Mouse (Mus musculus): ENCODE results near the gene Foxr1. TPM values are rescaled to one million over a fixed set of nuclear protein-coding genes. Genes with fewer than 3 reads are reported as not detected.
"Not testable (repeated sequence)": the region's sequence is repeated elsewhere in the genome, so short reads cannot be mapped to it uniquely, and the experiment has no call there.

Foxr1 gene
- total and polyA plus RNA-seq, 2 experiments from 2014 or later = not detected

DNA sequence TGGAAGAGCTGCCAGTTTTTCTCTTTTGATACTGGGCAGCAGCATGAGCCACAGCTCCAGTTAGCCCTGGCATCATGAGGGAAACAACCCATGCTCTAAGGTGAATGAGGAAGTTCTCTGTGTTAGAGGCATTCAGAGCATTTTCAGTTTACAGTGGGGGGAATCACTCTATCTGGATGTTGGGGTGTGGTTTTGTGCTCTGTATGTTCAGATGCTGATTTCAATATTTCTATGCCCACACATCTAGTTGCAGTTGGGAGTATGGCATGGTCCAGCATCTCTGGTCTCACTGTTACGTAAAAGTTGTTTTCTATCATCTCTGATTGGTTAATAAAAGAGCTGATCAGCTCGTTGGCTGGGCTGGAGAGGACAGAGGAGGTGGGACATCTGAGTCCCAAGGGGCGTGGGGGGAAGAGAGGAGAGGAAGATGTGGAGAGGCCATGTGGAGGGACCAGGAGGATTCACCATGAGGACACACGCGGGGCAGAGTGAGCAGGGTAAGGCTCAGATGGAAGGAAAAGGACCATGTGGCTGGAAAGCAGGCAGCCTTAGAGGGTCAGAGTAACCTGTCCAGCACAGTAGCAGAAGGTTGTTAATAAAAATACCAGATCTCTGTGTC is 20.5 kb downstream of the Foxr1 start:
- WGBS = 82% methylated on average over 5 of the region's 5 CpGs
- Histone ChIP-seq H3K27me3 (ENCODE audit: insufficient read depth, low read length) (no peaks in the 10 kb centered on the region), H3K9ac (replicated peaks; ENCODE audit: low read length, poor library complexity, severe bottlenecking) (no peak overlapping the region), H3K4me1 (ENCODE audit: insufficient read depth, low read length) (no peaks in the 10 kb centered on the region), H3K27ac (ENCODE audit: low read depth, low read length) (no peak overlapping the region), H3K36me3 (ENCODE audit: insufficient read depth, low read length) (no peaks in the 10 kb centered on the region), H3K9me3 (ENCODE audit: low read length) (no peaks in the 10 kb centered on the region), H3K4me2 (ENCODE audit: low read depth, low read length, poor library complexity, severe bottlenecking) (no peak overlapping the region), H3K4me3 (ENCODE audit: low read depth, low read length) (no peak overlapping the region)
- no peak for TF ChIP-seq CTCF (IDR thresholded peaks at IDR 0.05)
- DNase-seq (ENCODE audit: low spot score) (no peak), ATAC-seq (ENCODE audit: low FRiP score) (no peak)

DNA sequence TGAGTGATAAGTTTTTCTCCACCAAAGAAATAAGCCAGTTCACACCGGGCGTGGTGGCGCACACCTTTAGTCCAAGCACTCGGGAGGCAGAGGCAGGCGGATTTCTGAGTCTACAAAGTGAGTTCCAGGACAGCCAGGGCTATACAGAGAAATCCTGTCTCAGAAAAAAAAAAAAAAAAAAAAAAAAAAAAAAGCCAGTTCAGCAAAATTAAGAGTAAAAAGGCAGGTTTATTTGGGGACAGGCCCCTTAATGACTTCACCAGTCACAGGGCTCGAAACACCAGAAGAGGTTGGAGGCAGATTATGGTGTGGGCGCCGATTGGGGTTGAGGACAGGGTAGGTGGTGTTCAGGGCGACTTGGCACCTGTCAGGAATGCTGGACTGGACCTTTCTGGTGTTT is 21.2 kb downstream of the Foxr1 start:
- H3K27ac ChIP-seq (ENCODE audit: low read depth, low read length); H3K9me3 ChIP-seq (ENCODE audit: low read length); H3K4me3 ChIP-seq (ENCODE audit: low read depth, low read length); DNase-seq (ENCODE audit: low spot score); H3K36me3 ChIP-seq (ENCODE audit: insufficient read depth, low read length); ATAC-seq (ENCODE audit: low FRiP score); H3K4me1 ChIP-seq (ENCODE audit: insufficient read depth, low read length); H3K27me3 ChIP-seq (ENCODE audit: insufficient read depth, low read length); H3K4me2 ChIP-seq (ENCODE audit: low read depth, low read length, poor library complexity, severe bottlenecking); H3K9ac ChIP-seq (replicated peaks; ENCODE audit: low read length, poor library complexity, severe bottlenecking): not testable (repeated sequence)
- 96% methylated on average over 9 of the region's 9 CpGs for WGBS

DNA sequence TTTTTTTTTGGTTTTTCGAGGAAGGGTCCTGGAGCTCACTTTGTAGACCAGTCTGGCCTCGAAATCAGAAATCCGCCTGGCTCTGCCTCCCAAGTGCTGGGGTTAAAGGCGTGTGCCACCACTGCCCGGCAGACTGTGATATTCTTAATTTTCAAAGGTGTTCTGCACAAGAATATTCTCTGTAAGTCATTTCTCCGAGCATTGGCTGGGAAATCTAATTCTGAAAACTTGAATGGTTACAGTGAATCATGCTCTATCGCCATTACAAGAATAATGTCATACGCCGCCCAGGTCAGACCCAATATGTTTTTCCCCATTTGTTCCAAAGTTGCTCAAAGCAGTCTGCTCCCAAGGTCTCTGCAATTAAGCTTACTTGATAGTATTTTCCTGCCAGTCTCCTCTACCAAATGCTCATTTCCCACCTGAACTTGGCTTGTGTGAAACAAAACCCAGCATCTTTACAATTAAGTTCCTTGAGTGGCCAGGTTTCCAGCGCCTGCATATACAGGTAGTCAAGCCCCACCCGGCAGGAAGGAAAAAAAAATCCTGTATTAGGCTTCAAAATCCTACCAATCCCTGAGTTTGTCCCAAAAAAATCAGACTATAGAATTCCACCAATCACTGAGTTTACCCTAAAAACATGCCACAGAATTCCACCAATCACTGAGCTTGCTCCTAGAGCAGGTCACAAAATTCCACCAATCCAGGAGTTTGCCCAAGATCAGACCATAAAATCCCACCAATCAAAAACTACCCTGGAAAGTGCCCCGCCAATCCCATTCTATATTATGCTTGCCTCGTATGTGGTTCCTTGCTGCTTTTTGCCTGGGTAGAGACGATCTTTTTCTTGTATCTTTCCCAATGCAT is 22.2 kb downstream of the Foxr1 start, which contains the start of gene Ccdc84:
TSS of gene Ccdc84 (minus strand) at position 51 of the 867 bp plus-strand sequence.
- H3K9me3 ChIP-seq (ENCODE audit: low read length) = no peaks in the 10 kb centered on the region
- H3K36me3 ChIP-seq (ENCODE audit: insufficient read depth, low read length) = no peaks in the 10 kb centered on the region
- H3K9ac ChIP-seq (replicated peaks; ENCODE audit: low read length, poor library complexity, severe bottlenecking) = peak within 1 kb of the TSS; percentile 74
- H3K4me3 ChIP-seq (ENCODE audit: low read depth, low read length) = peak within 1 kb of the TSS; percentile 76
- no peaks in the 10 kb centered on the region for H3K27me3 ChIP-seq (ENCODE audit: insufficient read depth, low read length)
- peak within 1 kb of the TSS; percentile 97 for H3K4me2 ChIP-seq (ENCODE audit: low read depth, low read length, poor library complexity, severe bottlenecking)
- peak; percentile 29 for DNase-seq (ENCODE audit: low spot score)
- no peaks in the 10 kb centered on the region for H3K4me1 ChIP-seq (ENCODE audit: insufficient read depth, low read length)
- no peak for TF ChIP-seq CTCF (IDR thresholded peaks at IDR 0.05)
- WGBS = 74% methylated on average over 14 of the region's 14 CpGs
- H3K27ac ChIP-seq (ENCODE audit: low read depth, low read length) = peak within 1 kb of the TSS; percentile 70
- ATAC-seq (ENCODE audit: low FRiP score) = no peak; the same call in 1 of the 2 replicates

DNA sequence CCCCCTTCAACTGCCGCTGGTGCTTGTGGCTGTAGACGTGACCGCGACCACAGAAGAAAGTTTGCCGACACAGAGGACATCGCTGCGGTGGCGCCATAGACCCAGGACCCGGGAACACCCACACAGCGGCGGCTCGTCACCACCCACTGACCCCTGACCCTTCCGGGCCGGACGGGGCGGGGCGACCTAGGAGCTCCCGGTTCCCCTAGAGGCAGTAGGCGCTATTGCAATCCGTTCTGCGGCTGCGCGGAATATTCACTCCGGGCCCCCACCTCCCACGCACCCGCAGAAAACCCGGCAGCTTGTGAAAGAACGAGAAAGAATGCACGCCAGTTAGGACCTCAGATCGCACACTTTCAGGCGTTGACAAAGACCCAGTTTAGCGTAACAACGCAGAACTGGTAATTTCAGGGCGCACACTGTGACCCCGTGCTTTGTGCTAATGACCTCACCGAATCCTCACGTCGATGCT is 23.0 kb downstream of the Foxr1 start:
- peak; percentile 96 for DNase-seq (ENCODE audit: low spot score)
- Histone ChIP-seq H3K27ac (ENCODE audit: low read depth, low read length) (peak overlapping the region; percentile 70), H3K4me2 (ENCODE audit: low read depth, low read length, poor library complexity, severe bottlenecking) (peak overlapping the region; percentile 97), H3K9me3 (ENCODE audit: low read length) (no peaks in the 10 kb centered on the region), H3K27me3 (ENCODE audit: insufficient read depth, low read length) (no peaks in the 10 kb centered on the region), H3K4me1 (ENCODE audit: insufficient read depth, low read length) (no peaks in the 10 kb centered on the region), H3K4me3 (ENCODE audit: low read depth, low read length) (peak overlapping the region; percentile 76), H3K9ac (replicated peaks; ENCODE audit: low read length, poor library complexity, severe bottlenecking) (peak overlapping the region; percentile 74), H3K36me3 (ENCODE audit: insufficient read depth, low read length) (peaks cover 5% of the 10 kb centered on the region)
- peak; percentile 89 for ATAC-seq (ENCODE audit: low FRiP score)
- under 1% methylated on average over 38 of the region's 38 CpGs for WGBS
- TF ChIP-seq CTCF (IDR thresholded peaks at IDR 0.05) = peak; percentile 82

GRCm38 (mm10) chr9:44417156-44417891 is 23.6 kb downstream of the Foxr1 start:
- DNase-seq (ENCODE audit: low spot score) (no peak), ATAC-seq (ENCODE audit: low FRiP score) (peak; percentile 54; the same call in 1 of the 2 replicates)
- Histone ChIP-seq H3K4me2 (ENCODE audit: low read depth, low read length, poor library complexity, severe bottlenecking) (peak overlapping the region; percentile 97), H3K36me3 (ENCODE audit: insufficient read depth, low read length) (peaks cover 11% of the 10 kb centered on the region), H3K9ac (replicated peaks; ENCODE audit: low read length, poor library complexity, severe bottlenecking) (peak overlapping the region; percentile 74), H3K4me1 (ENCODE audit: insufficient read depth, low read length) (no peaks in the 10 kb centered on the region), H3K4me3 (ENCODE audit: low read depth, low read length) (peak overlapping the region; percentile 76), H3K27ac (ENCODE audit: low read depth, low read length) (0 out of 2 replicates have a peak overlapping the region, but pooled peaks have one; percentile 70), H3K27me3 (ENCODE audit: insufficient read depth, low read length) (no peaks in the 10 kb centered on the region), H3K9me3 (ENCODE audit: low read length) (no peaks in the 10 kb centered on the region)
- no peak for TF ChIP-seq CTCF (IDR thresholded peaks at IDR 0.05)
- 9% methylated on average over 24 of the region's 26 CpGs for WGBS
